Mouse (Mus musculus) ovary, postnatal 10 days (tissue): ENCODE measurements around the gene Ldhd.

Source experiments
- DNase-seq: peaks from one replicate; pipeline ENCODE4 v3.0.0; 2022; ENCODE audit warnings: low spot score

Gene Ldhd

GRCm38 (mm10) chr8:111627923-111628322 lies 2.3 kb downstream of the Ldhd start:
- no peak for DNase-seq

GRCm38 (mm10) chr8:111626933-111627332 lies 3.2 kb downstream of the Ldhd start:
- DNase-seq, result no peak

DNA sequence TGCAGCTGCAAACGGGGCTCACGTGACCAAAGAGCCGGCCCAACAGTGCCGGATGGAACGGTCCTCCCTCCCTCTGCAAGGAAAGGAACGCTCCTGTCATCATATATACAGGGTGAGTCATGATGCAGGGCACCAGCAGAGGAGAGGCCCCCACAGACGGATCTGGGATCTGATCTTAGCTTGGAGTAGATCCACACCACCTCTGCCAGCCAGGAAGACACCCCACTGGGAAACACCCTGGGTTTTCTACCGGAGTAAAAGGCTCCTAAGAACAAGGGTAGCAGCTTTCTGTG lies 3.7 kb downstream of the Ldhd start:
- no peak for DNase-seq

DNA sequence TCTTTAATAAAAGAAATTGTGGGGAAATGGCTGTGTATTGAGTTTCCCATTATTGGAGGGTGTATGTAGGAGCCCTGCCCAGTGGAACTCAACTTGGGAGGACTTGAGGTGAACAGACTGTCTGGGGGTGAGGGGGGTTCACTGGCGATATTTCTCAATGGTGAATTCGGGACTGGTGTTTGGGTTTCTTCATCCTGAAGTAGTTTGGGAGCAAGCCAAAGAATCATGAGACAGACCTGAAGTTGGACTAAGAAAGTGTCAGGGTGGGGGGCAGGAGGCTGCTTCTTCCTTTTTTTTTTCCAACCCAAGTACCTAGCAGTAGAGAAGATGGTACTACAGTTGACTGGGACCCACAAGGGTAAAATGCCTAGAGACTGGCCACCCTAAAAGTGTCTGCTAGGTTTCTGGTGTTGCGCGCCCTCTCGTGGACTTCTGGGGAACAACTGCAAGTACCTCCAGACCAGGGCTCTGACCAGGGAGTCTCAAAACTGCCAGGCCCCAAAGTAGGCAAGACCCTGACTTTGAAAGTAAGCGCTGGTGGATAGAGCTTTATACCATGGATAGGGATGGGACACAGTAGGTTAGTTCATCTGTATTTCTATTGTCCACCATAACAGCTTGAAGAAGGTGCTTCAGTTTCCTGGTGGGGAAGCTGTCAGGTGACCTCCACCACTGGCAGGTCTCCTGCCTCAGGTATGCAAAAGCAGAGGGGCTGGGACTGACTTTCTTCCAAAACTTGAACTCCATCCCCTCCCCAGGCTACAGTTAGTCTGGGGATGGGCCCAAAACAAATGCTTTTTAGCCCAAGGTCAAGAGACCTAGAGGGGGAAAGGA lies 4.3 kb downstream of the Ldhd start:
- DNase-seq, result no peak

DNA sequence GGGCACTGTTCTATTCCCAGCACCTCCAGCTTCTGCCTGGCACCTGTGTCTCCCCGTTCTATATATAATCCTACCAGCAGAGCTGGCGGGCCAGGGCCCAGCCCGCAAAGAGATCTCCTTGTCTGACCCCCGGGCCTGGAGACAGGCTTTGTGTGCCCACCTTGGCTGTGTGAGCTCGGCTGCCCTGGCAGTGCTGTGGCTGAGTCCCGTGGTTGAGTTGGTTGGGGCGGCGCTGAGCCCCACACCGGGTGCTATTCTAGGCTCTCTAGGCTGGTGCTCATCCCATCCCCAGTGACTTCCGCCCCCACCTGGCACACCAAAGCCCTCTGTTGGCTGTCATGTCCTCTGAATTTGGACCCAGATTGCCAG lies 5.3 kb downstream of the Ldhd start:
- no peak for DNase-seq

DNA sequence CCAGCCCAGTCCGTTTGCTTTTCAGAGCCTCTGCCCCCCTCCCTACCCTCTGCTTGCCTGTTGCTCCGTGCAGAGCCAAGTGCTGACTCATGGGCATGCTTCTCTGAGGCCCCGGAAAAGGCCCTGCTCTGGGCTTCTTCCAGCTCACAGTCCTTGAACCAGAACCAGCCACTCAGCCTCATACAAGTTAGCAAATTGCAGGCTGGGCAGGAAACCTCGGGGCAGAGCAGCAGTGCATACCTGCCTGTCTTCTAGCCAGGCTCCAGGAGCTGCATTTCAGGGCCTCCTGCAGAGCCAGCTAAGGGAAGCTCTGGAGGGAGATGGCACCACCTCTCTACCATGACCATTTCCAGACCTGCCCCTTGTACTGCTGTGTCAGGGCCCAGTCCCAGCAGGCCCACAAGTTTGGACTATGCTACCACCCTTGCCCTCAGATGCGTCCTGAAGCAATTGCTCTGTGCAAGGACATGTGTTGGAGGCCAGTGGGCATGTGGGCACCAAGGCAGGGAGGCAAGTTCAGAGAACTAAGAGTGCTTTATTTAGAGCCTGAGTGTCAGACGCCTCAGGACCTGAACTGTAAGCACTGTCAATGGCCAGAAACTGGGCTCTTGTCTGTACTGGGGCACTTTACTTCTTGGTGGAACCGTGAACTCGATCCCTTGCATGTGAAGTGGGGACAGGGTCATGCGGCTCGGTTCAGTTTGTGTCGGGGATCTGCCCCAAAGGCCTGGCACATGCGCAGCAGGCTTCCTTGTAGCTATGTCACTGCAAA lies 5.9 kb downstream of the Ldhd start:
- DNase-seq, result no peak

GRCm38 (mm10) chr8:111622553-111622952 lies 7.6 kb downstream of the Ldhd start:
- DNase-seq, result no peak

GRCm38 (mm10) chr8:111622104-111622503 lies 8.1 kb downstream of the Ldhd start:
- DNase-seq, result no peak

DNA sequence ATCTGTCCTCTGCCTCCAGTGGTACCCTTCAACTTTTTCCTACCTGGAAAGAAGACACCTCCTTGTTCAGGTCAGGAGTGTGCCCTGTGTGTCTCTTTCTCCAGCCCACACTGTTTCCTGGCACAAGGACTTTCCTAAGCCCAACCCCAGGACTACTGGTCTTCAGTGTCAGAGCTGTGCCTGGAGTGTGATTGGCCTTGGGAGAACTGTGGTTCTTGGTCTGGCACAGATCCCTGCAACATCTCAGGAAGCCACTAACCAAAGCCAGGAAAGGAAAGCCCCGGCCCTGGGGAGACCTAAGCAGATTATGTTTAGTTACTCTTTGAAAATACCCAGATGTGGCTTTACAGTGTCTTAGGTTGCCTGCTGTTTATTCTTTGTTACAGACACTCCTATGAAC lies 10.2 kb downstream of the Ldhd start:
- no peak for DNase-seq

GRCm38 (mm10) chr8:111618273-111618672 lies 11.9 kb downstream of the Ldhd start:
- DNase-seq, result no peak

- DNase-seq, result no peak
Observed at GRCm38 (mm10) chr8:111617812-111618211, 12.4 kb downstream of the Ldhd start.

DNA sequence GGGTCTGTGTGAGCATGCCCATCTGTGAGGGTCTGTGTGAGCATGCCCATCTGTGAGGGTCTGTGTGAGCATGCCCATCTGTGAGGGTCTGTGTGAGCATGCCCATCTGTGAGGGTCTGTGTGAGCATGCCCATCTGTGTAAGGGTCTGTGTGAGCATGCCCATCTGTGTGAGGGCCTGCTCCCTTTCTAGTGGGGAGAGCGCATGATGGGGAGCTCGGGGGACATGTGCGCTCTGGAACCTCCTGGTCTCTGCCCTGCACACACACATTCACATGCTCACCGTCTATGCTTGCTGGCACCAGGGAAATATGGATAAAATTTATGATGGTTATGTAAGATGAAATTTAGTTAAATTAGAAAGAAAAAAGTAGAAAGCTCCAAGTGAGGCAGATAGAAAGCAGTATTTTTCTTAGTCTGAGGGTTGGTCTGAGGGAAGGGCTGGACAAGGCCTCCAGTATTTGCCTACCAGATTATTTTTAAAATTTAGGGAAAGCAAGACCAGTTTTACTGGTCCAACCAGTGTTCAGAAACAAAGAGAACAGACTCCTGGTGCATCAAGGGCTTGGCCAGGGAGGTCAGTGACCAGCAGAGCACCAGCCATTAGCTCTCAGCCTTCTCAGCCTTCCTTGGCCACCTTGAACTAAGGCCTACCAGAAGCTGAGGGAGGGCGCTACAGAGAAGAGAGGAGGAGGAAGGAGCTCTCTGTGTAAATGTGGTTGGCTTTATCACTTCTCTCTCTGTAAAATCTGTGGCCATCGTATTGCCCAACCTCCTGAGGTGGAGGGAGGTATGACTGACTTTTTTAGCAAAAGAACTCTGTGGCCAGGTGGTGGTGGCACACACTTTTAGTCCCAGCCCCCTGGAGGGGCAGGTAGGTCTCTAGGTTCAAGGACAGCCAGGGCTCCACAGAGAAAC lies 15.1 kb downstream of the Ldhd start:
- DNase-seq, result no peak

- DNase-seq, result no peak
Observed at GRCm38 (mm10) chr8:111613181-111613580, 17.0 kb downstream of the Ldhd start.

DNA sequence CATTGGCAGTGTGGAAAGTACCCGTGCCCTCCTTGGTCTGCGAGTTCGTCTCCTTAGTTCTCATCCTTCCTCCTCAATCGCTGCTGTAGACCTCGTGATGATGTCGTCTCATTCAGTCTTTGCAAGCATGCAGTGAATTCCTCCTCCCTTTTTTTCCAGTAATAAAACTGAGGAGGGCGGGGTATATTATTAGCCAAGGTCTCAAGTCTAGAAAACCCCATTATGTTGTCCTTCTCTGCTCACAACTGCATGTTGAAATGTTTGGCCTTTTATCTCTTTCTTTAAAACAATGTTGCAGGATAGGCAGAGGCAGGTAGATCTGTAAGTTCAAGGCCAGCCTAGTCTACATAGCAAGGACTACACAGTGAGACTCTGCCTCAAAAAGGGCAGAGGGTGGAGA lies 22.8 kb downstream of the Ldhd start:
- no peak for DNase-seq

- DNase-seq, result no peak
Observed at GRCm38 (mm10) chr8:111606961-111607360, 23.2 kb downstream of the Ldhd start.

DNA sequence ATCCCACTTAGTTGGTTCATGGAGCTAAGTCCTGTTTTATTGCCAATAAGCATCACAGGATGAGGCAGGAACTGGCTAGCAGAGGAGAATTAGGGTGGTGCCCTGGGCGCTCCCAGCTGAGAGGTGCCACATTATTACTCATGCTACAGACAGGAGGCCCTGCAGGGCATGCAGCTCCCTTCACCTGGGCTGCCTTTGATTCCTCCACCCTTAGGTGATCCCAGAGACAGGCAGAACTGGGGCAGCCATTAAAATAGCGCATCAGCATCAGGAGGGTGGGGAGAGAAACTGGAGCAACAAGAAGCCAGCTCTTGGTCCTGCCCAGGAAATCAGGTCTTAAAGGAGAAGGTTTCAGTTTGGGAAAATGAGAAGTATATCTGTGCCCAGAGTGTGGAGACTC lies 25.2 kb downstream of the Ldhd start:
- DNase-seq, result no peak

DNA sequence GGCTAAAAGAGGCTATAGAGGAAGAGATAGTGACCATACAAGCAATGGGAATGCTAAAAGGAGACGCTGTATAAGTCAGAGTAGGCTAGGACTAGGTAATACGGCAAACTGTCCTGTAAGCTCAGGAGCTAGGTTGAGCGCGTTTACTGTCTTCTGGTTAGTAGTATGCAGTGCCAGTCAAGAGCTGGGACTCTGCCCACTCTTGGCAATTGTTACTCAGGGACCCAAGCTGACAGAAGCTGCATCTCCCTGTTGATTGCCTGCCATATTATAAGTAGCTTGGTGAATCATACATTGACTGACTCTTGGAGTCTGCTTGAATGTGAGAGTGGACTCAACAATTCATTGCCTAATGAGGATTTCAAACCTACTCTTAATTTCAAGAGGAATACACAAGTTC lies 28.1 kb downstream of the Ldhd start:
- DNase-seq, result no peak

DNA sequence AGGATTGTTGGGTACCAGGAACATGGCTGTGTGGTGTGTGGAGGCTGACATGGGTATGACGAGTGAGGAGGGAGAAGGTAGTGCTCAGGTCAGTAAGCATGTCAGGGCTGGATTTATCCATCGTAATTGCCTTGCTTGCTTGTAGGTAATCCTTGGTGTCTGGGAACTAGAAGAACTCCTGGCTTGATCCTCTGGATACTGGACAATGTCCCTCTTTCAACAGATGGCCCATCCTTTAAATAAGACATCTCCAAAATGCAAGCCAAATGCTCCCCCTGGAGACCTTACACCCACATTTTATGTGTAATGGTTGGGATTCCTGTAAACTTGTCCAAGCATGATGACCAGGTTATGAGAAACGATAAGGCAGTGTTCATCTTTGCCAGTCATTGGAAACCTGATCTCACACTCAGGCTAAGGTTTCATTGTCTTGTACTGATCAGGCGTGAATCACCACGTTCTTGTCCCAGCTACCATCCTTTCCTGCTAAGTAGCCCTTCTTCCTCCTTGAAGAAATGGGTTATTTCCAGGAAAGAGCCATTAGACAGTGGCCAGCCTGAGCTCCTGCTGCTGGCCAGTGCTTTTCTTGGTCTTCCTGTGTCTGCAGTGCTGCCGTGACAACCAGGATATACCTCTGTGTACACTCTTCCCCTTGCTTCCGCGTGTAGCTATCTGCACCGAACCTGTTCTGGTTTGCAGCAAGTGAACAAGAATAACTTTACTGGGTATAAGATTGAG lies 30.3 kb downstream of the Ldhd start:
- DNase-seq, result no peak

DNA sequence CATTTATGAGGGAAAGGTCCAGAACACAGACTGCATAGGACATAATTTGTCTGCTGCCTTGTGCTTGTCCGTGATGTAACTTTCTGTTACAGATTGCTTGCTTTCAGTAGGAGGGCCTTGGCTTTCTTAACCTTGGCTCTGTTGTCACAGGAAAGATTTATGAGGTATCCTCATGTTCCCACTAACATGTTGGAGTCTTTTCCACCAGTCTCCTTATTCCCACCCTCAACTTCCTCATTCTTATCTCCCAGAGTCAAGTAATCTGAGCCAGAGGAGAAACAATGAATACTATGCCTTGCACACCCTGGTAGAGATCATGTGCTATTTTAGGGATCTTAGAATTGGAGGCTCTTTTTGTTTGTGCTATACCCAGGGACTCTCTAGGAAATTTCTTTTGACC lies 32.9 kb downstream of the Ldhd start:
- DNase-seq, result no peak

GRCm38 (mm10) chr8:111596485-111596821 lies 33.7 kb downstream of the Ldhd start:
- no peak for DNase-seq

DNA sequence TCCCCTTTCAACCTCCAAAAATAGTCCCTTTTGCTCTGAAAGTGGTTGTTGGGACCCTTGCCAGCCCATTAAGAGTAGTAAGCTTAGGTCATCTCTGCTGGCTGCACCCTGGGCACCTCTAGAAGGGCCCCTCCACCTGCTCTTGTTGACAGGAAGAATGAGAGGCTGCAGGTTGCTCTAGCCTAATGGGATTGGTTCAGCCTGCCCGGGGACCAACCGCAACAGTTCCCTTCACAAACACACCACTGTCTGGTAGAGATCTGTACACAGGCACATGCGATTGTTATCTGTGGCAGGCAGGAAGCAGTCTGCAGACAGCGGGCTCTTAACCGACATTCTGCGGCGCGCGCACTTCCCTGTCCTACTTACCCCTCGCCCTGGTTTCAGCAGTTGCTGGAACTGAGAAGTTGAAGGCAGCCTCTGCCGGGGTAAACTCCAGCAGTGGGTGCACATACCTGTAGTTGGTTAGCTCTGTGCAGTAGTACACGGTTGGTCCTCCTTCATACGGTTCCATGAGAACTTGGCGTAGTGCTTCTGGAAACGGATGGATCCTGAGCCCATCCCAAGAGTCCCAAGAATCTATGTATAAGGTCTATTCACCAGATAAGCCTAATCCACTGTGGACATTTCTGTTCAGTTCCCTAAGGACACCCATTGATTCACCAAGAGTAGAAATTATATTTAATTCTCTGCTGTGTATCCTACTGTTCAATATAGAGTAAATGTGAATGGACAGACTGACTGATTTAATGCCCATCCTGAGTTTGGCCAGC lies 34.3 kb downstream of the Ldhd start:
- DNase-seq, result no peak
